Mouse (Mus musculus): Measurements from ENCODE around the gene Lpar2.
A peak's percentile ranks its signal among the peaks of the same experiment; 100 is the strongest.

The Lpar2 gene

DNA sequence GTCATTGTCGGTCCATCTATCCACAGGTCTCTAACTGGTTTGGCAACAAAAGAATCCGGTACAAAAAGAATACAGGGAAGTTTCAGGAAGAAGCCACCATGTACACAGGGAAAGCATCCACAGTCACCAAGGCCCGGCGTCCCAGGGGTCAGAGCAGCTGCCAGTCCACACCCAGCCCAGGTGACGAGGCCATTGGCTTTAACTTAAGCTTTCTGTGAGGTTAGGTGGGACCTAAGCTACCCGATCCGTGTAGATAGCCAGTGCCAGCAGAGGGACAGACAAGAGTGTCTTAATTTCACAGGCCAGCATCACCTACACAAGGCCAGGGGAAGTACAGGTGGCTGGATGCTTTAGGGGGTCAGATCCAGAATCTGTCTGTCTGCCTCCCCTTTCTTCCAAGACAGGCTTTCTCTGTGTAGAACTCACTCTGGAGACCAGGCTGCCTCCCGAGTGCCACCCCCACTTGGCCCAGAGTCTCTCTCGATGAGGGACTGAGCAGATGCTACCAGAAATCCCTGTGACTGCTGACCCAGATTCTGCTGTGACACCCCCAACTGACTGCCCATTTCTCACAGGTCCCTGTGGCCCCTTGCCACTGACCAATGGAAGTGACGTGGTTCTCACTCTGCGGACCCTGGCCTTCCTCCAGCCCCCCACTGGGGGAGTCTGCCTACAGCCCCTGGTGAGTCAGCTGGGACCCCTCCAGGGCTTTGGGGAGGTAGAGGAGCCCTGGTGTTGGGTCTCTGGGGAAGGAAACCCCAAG, 48.0 kb downstream of the Lpar2 start:
- DNase-seq: no peak

DNA sequence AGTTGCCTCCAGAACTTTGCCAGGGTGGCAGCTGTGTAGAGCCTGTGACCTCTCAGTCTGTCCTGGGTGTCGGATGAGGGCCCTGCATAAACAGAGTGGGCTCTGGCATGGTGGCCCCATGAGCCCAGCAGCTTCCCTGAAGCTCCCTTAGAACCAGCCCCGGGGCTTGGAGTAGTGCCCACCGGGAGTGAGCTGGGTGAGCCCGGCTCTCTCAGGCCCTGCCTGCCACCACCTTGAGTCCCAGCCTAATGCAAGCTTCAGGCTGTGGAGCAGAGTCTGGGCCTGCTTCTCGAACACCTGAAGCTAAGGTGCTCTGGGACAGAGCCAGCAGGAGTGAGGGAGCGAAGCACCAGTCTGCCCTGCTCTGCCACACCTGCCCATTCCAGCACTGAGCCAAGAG, 48.7 kb downstream of the Lpar2 start:
- DNase-seq: no peak

DNA sequence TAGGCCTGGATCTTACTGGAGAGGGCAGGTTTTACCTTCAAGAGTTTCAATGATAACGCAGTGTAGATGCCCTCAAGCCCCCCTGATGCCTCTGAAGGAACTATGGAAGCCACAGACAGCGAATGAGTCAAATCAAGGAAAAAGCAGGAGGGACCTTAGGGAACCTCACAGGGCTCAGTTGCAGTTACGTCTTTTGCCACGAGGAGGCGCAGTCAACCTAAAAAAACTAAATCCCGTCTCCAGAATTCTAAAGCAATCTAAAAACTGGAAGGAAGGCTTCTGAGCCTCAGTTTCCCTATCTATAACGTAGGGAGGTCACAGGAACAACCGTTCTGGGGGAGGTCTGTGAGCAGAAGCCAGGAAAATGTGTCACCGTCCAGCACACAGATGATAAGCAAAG, 51.9 kb downstream of the Lpar2 start:
- peak; percentile 57 for DNase-seq

GRCm38 (mm10) chr8:69874654-69875053, 52.4 kb downstream of the Lpar2 start:
- DNase-seq: no peak

DNA sequence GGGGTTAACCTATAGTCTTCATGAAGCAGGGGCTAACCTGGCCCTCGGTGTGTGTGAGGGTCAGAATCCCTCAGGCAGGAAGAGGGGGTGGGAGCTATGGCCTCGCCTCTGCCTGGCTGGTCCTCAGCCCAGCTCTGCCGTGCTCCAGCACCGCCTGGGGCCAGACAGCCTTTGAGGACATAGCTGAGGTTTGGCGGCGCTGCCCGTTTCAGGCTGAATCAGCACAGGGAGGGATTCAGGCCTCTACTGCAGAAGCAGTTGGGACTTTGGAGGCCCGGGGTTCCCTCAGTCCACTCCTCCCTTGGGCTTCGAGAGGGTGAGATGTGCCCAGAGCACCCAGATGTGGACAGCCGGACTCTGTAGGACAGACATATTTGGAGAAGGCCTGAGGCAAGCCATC, 53.9 kb downstream of the Lpar2 start:
- DNase-seq: no peak

DNA sequence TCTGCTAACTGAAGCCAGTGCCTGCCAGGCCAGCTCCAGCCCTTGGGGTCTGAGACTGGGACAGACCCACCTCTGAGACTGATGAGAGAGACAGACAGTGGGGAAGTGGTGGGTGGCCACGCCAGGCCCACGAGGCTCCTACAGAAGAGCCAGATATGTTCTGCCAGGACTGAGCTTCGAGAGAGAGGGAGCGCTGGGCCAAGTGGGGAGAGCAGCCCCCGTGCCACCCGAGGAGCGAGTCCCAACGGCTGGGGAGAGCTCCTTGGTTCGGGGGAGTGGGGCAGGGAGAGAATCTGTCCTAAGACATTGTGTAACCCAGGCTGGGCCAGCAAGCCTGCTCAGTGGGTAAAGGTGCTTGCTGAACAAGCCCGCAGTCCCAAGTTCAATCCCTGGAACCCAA, 54.7 kb downstream of the Lpar2 start:
- DNase-seq: no peak

DNA sequence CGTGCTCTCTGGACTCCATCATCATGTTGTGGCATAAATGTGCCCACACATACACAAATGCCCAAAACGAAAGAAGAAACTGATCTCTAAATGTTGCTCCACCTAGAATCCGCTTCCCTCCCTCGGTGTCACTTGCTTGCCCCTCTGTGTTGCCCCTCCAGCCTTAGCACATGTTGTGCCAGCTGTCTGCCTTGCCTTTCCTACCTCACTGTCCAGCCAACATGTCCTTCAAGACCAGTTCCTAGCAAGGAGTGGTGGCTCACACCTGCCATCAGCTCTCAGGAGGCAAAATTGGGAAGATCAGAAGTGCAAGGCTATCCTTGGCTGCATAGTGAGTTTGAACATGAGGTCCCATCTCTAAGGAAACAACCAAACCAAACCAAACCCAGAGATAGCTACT, 55.2 kb downstream of the Lpar2 start:
- no peak for DNase-seq

DNA sequence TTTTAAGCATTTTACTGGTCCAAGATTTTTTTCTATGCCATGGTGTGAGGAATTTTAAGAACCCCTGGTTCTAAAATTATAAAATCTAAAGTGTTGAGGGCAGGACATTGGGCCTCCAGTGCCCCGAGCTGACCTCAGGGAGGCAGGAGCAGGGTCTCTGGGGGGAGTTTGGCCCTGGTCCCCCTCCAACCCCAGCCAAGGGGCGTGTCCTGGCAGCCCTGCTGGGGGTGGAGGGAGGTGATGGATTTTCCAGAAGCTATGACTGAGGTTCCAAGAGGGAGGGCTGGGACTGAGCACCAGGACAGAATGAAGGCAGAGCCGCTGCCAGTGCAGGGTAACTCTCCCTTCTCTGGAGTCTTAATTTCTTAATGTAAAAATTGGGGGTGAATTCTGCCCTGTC, 55.8 kb downstream of the Lpar2 start:
- no peak for DNase-seq

GRCm38 (mm10) chr8:69879678-69880077, 57.4 kb downstream of the Lpar2 start:
- DNase-seq: no peak
